Mouse (Mus musculus) liver, embryonic 14.5 days (tissue): ENCODE data around the gene Gpr45. TPM values are rescaled to one million over a fixed set of nuclear protein-coding genes. Genes with fewer than 3 reads are reported as not detected.

Experiments used
- ATAC-seq: fragments of 200-750 bp; cut with Nextera tagmentation; 2 replicates; pipeline ENCODE4 v1.8.0; 2017; ENCODE audit warnings: moderate number of reproducible peaks, mild to moderate bottlenecking, moderate library complexity; ENCODE audit not compliant: insufficient read depth
- DNase-seq, 3 experiments: peaks; one replicate each; pipeline ENCODE4 v3.0.0-alpha.2; 2012 to 2013; ENCODE audit warnings: low read depth in 3 of 3, low spot score in 3 of 3
- H3K27ac ChIP-seq: fragments of 300-500 bp; sonication (generic); 2 replicates; pipeline ENCODE4 v1.5.1; 2014; ENCODE audit warnings: moderate library complexity, mild to moderate bottlenecking, control low read depth, inconsistent platforms
- H3K27me3 ChIP-seq: fragments of 300-500 bp; sonication (generic); 2 replicates; pipeline ENCODE4 v1.6.1; 2014; ENCODE audit warnings: mild to moderate bottlenecking, low read length, moderate library complexity; ENCODE audit not compliant: control insufficient read depth, insufficient read depth
- H3K36me3 ChIP-seq: fragments of 300-500 bp; sonication (generic); replicated peaks from 2 replicates; pipeline ENCODE4 v1.6.1; 2014; ENCODE audit warnings: low read depth; ENCODE audit not compliant: control insufficient read depth, insufficient read depth
- H3K4me1 ChIP-seq, 2 experiments: fragments of 200-500 bp in 1 of 2; fragments of 300-500 bp in 1 of 2; sonication (generic) in 1 of 2; replicated peaks; 2 replicates each; pipeline ENCODE4 v1.6.1; 2012 to 2014; ENCODE audit warnings: antibody characterized with exemption in 1 of 2, inconsistent platforms in 1 of 2, low read length in 1 of 2; ENCODE audit not compliant: control insufficient read depth in 2 of 2, insufficient read depth in 2 of 2
- H3K4me2 ChIP-seq: fragments of 300-500 bp; sonication (generic); 2 replicates; pipeline ENCODE4 v1.6.1; 2014; ENCODE audit warnings: low read depth, mild to moderate bottlenecking, control low read depth, moderate library complexity
- H3K4me3 ChIP-seq, 2 experiments: fragments of 200-500 bp in 1 of 2; fragments of 300-500 bp in 1 of 2; sonication (generic) in 1 of 2; 2 replicates each; pipeline ENCODE4 v1.5.1; 2012 to 2014; ENCODE audit warnings: low read depth in 2 of 2, low read length in 2 of 2, mild to moderate bottlenecking in 2 of 2, control low read depth in 1 of 2, inconsistent platforms in 1 of 2, moderate library complexity in 1 of 2; ENCODE audit not compliant: insufficient read depth in 1 of 2
- H3K9ac ChIP-seq: fragments of 300-500 bp; sonication (generic); replicated peaks from 2 replicates; pipeline ENCODE4 v1.6.1; 2014; ENCODE audit warnings: mild to moderate bottlenecking, control low read depth, moderate library complexity
- H3K9me3 ChIP-seq: fragments of 300-500 bp; sonication (generic); 2 replicates; pipeline ENCODE4 v1.6.1; 2016; ENCODE audit warnings: low read length, mixed read lengths; ENCODE audit not compliant: control insufficient read depth
- CTCF ChIP-seq: IDR thresholded peaks from 2 replicates; pipeline ENCODE4 v1.5.1; 2016; ENCODE audit warnings: antibody characterized with exemption, low read depth, control low read depth
- EP300 ChIP-seq: IDR thresholded peaks from 2 replicates; pipeline ENCODE4 v1.6.1; 2016; ENCODE audit warnings: antibody characterized with exemption, low read depth
- WGBS: fragments of 180-500 bp; shearing (Covaris S2); extraction: QIAGEN DNeasy Blood & Tissue Kit; methylation state at CpG from one replicate; pipeline ENCODE4 v1.1.7; 2014; ENCODE audit not compliant: insufficient replicate concordance; 5-methylcytosine and 5-hydroxymethylcytosine counted together
- polyA plus RNA-seq, 2 experiments: library from polyadenylated mRNA; depleted of rRNA in 1 of 2; stranded (reverse) in 1 of 2; unstranded in 1 of 2; fragments of >200 nt; fragmentation: Nextera tagmentation in 1 of 2; extraction: Ambion mirVana in 1 of 2; gene quantifications; 2 replicates each; pipeline versions ENCODE4 v1.2.1 to v1.2.3; 2012 to 2014

The Gpr45 gene
- polyA plus RNA-seq, 2 experiments, result 0.07 to 0.24 TPM

GRCm38 (mm10) chr1:43045204-43045982 lies 92.7 kb downstream of the Gpr45 start:
- no peaks in the 10 kb centered on the region for H3K9me3 ChIP-seq
- H3K4me2 ChIP-seq, result no peak overlapping the region
- TF ChIP-seq CTCF, result no peak
- no peak for TF ChIP-seq EP300
- DNase-seq (no peak), ATAC-seq (no peak)
- H3K4me3 ChIP-seq, result no peak overlapping the region
- no peak overlapping the region for H3K27ac ChIP-seq
- H3K9ac ChIP-seq, result no peak overlapping the region
- WGBS, result 63% methylated on average over 14 of the region's 14 CpGs
- H3K4me1 ChIP-seq, result no peaks in the 10 kb centered on the region
- H3K36me3 ChIP-seq, result no peaks in the 10 kb centered on the region
- no peaks in the 10 kb centered on the region for H3K27me3 ChIP-seq

GRCm38 (mm10) chr1:43046990-43047389 lies 94.3 kb downstream of the Gpr45 start:
- no peak overlapping the region for H3K27ac ChIP-seq
- DNase-seq (no peak), ATAC-seq (no peak)
- H3K4me3 ChIP-seq, result no peak overlapping the region
- no peaks in the 10 kb centered on the region for H3K27me3 ChIP-seq
- TF ChIP-seq CTCF (no peak), EP300 (no peak)
- H3K4me2 ChIP-seq, result no peak overlapping the region
- H3K36me3 ChIP-seq, result 0 out of 2 replicates have a peak, but pooled peaks cover 3% of the 10 kb centered on the region
- no peaks in the 10 kb centered on the region for H3K4me1 ChIP-seq
- H3K9me3 ChIP-seq, result no peaks in the 10 kb centered on the region
- 68% methylated on average over 2 of the region's 2 CpGs for WGBS
- no peak overlapping the region for H3K9ac ChIP-seq

DNA sequence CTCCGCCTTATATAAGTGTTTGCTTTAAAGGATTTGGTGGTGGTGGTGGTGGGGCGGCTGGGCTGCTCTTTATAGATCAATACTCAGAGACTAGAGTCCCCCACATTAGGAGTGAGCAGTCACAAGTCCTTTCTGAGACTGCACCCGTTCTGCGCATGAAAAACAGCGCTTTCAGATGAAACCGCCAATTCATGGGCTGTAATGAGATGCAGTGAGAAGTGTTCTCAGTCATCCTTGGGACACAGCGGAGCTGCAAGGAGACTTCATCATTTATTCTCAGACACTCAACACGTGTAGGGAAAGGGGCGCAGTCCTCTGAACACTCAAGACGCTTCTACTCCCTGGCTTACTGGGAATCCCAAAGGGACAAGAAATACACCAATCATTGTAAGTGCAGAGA lies 95.1 kb downstream of the Gpr45 start:
- DNase-seq, result no peak
- 76% methylated on average over 10 of the region's 10 CpGs for WGBS
- Histone ChIP-seq H3K4me3 (no peak overlapping the region), H3K4me1 (no peaks in the 10 kb centered on the region), H3K27me3 (no peaks in the 10 kb centered on the region), H3K36me3 (0 out of 2 replicates have a peak, but pooled peaks cover 3% of the 10 kb centered on the region), H3K9me3 (no peaks in the 10 kb centered on the region), H3K9ac (no peak overlapping the region), H3K4me2 (no peak overlapping the region), H3K27ac (no peak overlapping the region)
- TF ChIP-seq CTCF (no peak), EP300 (no peak)
- ATAC-seq, result no peak

GRCm38 (mm10) chr1:43051903-43052302 lies 99.2 kb downstream of the Gpr45 start:
- no peak for ATAC-seq
- H3K4me2 ChIP-seq, result no peak overlapping the region
- no peak overlapping the region for H3K4me3 ChIP-seq
- 88% methylated on average over 5 of the region's 5 CpGs for WGBS
- H3K36me3 ChIP-seq, result peaks cover 3% of the 10 kb centered on the region; the same call in 1 of the 2 replicates
- no peaks in the 10 kb centered on the region for H3K9me3 ChIP-seq
- TF ChIP-seq EP300 (no peak), CTCF (no peak)
- H3K4me1 ChIP-seq, result no peaks in the 10 kb centered on the region
- no peak overlapping the region for H3K27ac ChIP-seq
- DNase-seq, result no peak
- H3K27me3 ChIP-seq, result no peaks in the 10 kb centered on the region
- H3K9ac ChIP-seq, result no peak overlapping the region

DNA sequence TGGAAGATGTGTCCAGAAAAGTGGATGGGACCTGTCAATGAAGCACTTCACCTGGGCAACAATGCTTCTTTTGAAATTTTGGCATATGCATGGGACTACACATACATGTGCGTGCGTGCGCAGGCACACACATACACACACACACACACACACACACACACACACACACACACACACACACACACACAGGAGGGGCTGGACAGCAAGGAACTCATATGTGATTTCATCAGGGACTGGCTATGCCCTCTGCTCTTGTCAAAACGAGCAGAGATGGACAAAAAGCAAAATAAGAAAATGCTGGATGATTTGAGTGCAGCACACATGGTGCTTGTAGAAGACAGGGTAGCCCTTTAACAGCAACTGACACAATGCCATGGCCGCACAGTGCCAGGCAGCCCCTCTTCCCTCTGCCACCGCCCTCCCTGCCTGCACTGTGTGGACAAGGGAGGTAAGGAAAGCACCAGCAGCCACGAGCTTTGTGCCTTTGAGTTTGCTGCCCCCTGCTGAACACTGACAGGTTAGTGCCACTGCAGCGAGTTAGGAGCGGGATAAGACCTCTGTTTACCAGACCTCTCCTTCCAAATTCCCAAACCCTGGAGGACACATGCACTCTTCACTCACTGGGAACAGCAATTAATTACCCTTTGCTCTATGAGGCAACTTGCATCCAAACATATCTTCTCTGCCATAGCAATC lies 113.1 kb downstream of the Gpr45 start:
- ATAC-seq (no peak), DNase-seq (peak in 2 of 3 experiments; percentile 5 to 9)
- WGBS, result 55% methylated on average over 9 of the region's 9 CpGs
- H3K4me2 ChIP-seq, result no peak overlapping the region
- H3K4me3 ChIP-seq, result no peak overlapping the region
- no peaks in the 10 kb centered on the region for H3K9me3 ChIP-seq
- TF ChIP-seq CTCF (peak; percentile 81), EP300 (no peak)
- H3K4me1 ChIP-seq, result no peaks in the 10 kb centered on the region; a peak in 1 of 4 replicates
- H3K27ac ChIP-seq, result no peak overlapping the region
- H3K27me3 ChIP-seq, result no peaks in the 10 kb centered on the region
- no peak overlapping the region for H3K9ac ChIP-seq
- H3K36me3 ChIP-seq, result no peaks in the 10 kb centered on the region; the same call in 1 of the 2 replicates
